Mouse (Mus musculus) forebrain, embryonic 15.5 days (tissue): ENCODE measurements around the gene Vwa2. TPM values are rescaled to one million over a fixed set of nuclear protein-coding genes. Genes with fewer than 3 reads are reported as not detected.

ENCODE experiments used
- ATAC-seq: fragments of 200-750 bp; cut with Nextera tagmentation; replicated peaks from 2 replicates; pipeline ENCODE4 v1.8.0; 2017; ENCODE audit warnings: mild to moderate bottlenecking, moderate TSS enrichment, moderate library complexity
- H3K27ac ChIP-seq: fragments of 300-500 bp; sonication (generic); replicated peaks from 2 replicates; pipeline ENCODE4 v1.5.1; 2015; ENCODE audit warnings: mild to moderate bottlenecking, inconsistent platforms
- H3K27me3 ChIP-seq: fragments of 300-500 bp; sonication (generic); 2 replicates; pipeline ENCODE4 v1.6.1; 2015; ENCODE audit warnings: inconsistent platforms
- H3K36me3 ChIP-seq: fragments of 300-500 bp; sonication (generic); 2 replicates; pipeline ENCODE4 v1.6.1; 2015; ENCODE audit warnings: mild to moderate bottlenecking, inconsistent platforms
- H3K4me1 ChIP-seq: fragments of 300-500 bp; sonication (generic); 2 replicates; pipeline ENCODE4 v1.6.1; 2015; ENCODE audit warnings: inconsistent platforms
- H3K4me2 ChIP-seq: fragments of 300-500 bp; sonication (generic); replicated peaks from 2 replicates; pipeline ENCODE4 v1.6.1; 2015; ENCODE audit warnings: mild to moderate bottlenecking, inconsistent platforms
- H3K4me3 ChIP-seq: fragments of 300-500 bp; sonication (generic); 2 replicates; pipeline ENCODE4 v1.5.1; 2015; ENCODE audit warnings: mild to moderate bottlenecking, inconsistent platforms
- H3K9ac ChIP-seq: fragments of 300-500 bp; sonication (generic); replicated peaks from 2 replicates; pipeline ENCODE4 v1.6.1; 2015; ENCODE audit warnings: mild to moderate bottlenecking, inconsistent platforms
- H3K9me3 ChIP-seq: fragments of 300-500 bp; sonication (generic); 2 replicates; pipeline ENCODE4 v1.6.1; 2016; ENCODE audit warnings: inconsistent platforms
- WGBS: fragments of 180-500 bp; shearing (Covaris S2); methylation state at CpG from one replicate; pipeline ENCODE4 v1.1.7; 2015; ENCODE audit warnings: mixed read lengths; 5-methylcytosine and 5-hydroxymethylcytosine counted together
- polyA plus RNA-seq: library from polyadenylated mRNA; unstranded; fragments of >200 nt; fragmentation: Nextera tagmentation; extraction: Ambion mirVana; gene quantifications from 2 replicates; pipeline ENCODE4 v1.2.1, GENCODE M21; 2015

The Vwa2 gene
- polyA plus RNA-seq, 1 experiment from 2014 or later: 0.28 TPM

- Histone ChIP-seq H3K27me3 (no peaks in the 10 kb centered on the region), H3K36me3 (no peaks in the 10 kb centered on the region), H3K9ac (no peak overlapping the region), H3K9me3 (no peaks in the 10 kb centered on the region), H3K4me3 (no peak overlapping the region), H3K4me1 (no peaks in the 10 kb centered on the region), H3K27ac (no peak overlapping the region), H3K4me2 (no peak overlapping the region)
- WGBS: 93% methylated on average over 5 of the region's 5 CpGs
- no peak for ATAC-seq
These were observed 63.9 kb downstream of the Vwa2 start for GRCm38 (mm10) chr19:56937911-56938310.

GRCm38 (mm10) chr19:56939826-56940225 lies 65.8 kb downstream of the Vwa2 start:
- H3K9me3 ChIP-seq: no peaks in the 10 kb centered on the region
- H3K4me2 ChIP-seq: no peak overlapping the region
- no peaks in the 10 kb centered on the region for H3K36me3 ChIP-seq
- no peak overlapping the region for H3K4me3 ChIP-seq
- H3K27ac ChIP-seq: no peak overlapping the region
- no peak for ATAC-seq
- H3K9ac ChIP-seq: no peak overlapping the region
- H3K4me1 ChIP-seq: no peaks in the 10 kb centered on the region
- 89% methylated on average over 9 of the region's 9 CpGs for WGBS
- H3K27me3 ChIP-seq: no peaks in the 10 kb centered on the region

DNA sequence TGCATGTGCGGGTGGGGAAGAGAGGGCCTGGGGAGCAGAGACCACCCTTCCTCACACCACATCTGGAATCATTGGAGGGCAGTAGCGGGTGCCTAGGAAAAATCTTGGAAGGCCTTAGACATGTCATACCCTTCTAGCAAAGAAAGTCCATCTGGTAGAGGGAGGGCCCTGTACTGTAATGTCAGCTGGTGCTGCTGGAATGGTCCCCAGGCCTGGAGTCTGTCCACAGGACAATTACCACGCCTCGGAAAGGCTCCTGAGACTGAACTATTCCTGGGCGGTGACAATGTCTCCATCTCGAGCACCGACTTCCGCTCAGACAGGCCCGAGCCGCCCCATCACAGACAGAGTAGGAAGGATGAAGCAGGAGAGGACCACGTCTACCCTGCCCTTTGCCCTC lies 66.5 kb downstream of the Vwa2 start:
- ATAC-seq: no peak
- H3K9me3 ChIP-seq: no peaks in the 10 kb centered on the region
- no peaks in the 10 kb centered on the region for H3K4me1 ChIP-seq
- no peak overlapping the region for H3K9ac ChIP-seq
- no peak overlapping the region for H3K4me3 ChIP-seq
- H3K27me3 ChIP-seq: no peaks in the 10 kb centered on the region
- no peak overlapping the region for H3K27ac ChIP-seq
- H3K4me2 ChIP-seq: no peak overlapping the region
- H3K36me3 ChIP-seq: no peaks in the 10 kb centered on the region
- WGBS: 89% methylated on average over 11 of the region's 11 CpGs

DNA sequence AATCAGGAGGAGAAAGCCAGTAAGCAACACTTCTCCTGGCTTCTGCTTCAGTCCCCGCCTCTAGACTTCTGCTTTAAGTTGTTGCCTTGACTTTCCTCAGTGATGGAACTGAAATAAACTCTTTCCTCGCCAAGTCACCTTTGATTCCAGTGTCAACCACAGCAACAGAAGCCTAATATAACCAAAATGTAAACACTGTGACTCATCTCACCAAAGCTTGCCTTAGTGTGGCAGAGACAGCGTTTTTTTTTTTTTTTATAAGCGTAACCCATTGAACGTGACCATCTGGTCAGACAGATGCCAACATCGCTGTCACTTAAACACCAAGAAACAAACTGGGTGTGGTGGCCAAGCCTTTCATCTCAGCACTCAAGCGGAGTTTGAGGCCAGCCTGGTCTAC lies 68.2 kb downstream of the Vwa2 start:
- Histone ChIP-seq H3K27ac (no peak overlapping the region), H3K9ac (no peak overlapping the region), H3K4me2 (no peak overlapping the region), H3K4me1 (no peaks in the 10 kb centered on the region), H3K27me3 (no peaks in the 10 kb centered on the region), H3K36me3 (no peaks in the 10 kb centered on the region), H3K4me3 (no peak overlapping the region), H3K9me3 (no peaks in the 10 kb centered on the region)
- 86% methylated on average over 7 of the region's 7 CpGs for WGBS
- ATAC-seq: no peak

DNA sequence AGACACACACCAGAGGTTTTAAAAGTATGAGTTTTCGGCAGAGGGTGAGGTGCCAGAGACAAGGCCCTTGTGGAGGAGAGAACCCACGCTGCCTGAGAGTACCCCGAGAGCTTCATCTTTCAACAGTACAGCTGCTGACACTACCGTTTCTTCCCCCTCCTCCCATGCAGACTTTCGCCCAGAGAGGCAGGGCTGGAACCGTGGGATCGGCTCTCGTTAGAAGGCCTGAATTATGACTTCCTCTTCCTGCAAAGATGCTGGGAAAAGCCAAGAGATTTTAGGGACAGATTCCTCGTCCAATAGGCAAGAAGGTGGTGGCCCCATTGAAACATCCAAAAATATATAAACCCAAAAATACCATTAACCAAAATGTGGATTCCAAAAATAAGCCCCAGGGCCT lies 70.2 kb downstream of the Vwa2 start:
- Histone ChIP-seq H3K4me1 (no peaks in the 10 kb centered on the region), H3K4me2 (no peak overlapping the region), H3K4me3 (no peak overlapping the region), H3K9me3 (no peaks in the 10 kb centered on the region), H3K27me3 (no peaks in the 10 kb centered on the region), H3K36me3 (no peaks in the 10 kb centered on the region), H3K9ac (no peak overlapping the region), H3K27ac (no peak overlapping the region)
- 86% methylated on average over 9 of the region's 9 CpGs for WGBS
- no peak for ATAC-seq

GRCm38 (mm10) chr19:56944826-56945225 lies 70.8 kb downstream of the Vwa2 start:
- H3K27ac ChIP-seq: no peak overlapping the region
- no peak for ATAC-seq
- no peak overlapping the region for H3K4me3 ChIP-seq
- H3K9me3 ChIP-seq: no peaks in the 10 kb centered on the region
- WGBS: 96% methylated on average over 3 of the region's 3 CpGs
- H3K9ac ChIP-seq: no peak overlapping the region
- H3K27me3 ChIP-seq: no peaks in the 10 kb centered on the region
- no peak overlapping the region for H3K4me2 ChIP-seq
- H3K4me1 ChIP-seq: no peaks in the 10 kb centered on the region
- H3K36me3 ChIP-seq: no peaks in the 10 kb centered on the region

DNA sequence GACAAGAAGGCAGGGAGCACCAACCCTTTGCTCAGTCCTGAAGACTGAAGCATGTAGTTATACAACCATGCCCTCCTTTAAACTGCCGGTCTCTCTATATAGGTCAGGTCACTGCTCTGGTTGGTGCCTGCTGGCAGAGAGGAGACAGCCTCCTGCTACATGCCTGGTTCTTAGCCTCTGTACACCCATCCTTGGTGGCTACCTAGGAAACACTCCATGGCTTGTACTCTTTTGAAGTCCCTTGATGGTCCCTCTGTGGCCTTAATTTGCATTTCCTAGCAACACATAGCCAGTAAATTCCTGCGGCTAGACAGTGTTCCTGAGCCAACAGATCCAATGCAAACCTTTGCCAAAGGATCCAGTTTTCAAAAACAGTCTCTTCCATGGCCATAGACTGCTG lies 71.6 kb downstream of the Vwa2 start:
- H3K9ac ChIP-seq: no peak overlapping the region
- WGBS: 75% methylated on average over 2 of the region's 2 CpGs
- H3K36me3 ChIP-seq: no peaks in the 10 kb centered on the region
- ATAC-seq: no peak
- H3K4me1 ChIP-seq: peaks cover under 1% of the 10 kb centered on the region; the same call in 1 of the 2 replicates
- H3K27me3 ChIP-seq: no peaks in the 10 kb centered on the region
- no peak overlapping the region for H3K27ac ChIP-seq
- H3K4me3 ChIP-seq: no peak overlapping the region
- H3K4me2 ChIP-seq: no peak overlapping the region
- no peaks in the 10 kb centered on the region for H3K9me3 ChIP-seq

DNA sequence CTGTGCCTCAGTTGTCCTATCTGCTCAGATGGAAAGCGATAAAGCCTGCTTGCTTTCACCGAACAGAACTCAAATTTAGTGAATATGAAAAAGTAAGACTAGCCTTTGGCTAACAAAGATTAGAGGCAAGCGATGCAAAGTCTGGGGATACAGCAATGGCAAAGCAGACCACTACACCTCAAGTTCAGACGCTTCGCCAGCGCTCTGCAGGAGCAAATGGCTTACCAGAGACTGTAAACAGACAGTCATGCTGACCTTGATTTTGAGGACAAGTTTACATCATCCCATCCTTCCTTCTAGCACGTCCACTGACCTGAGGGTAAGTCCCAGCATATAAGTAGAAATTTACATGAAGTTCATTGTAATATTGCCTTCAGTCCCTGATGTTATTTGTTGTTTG lies 72.2 kb downstream of the Vwa2 start:
- no peaks in the 10 kb centered on the region for H3K36me3 ChIP-seq
- H3K4me1 ChIP-seq: peaks cover 3% of the 10 kb centered on the region; the same call in 1 of the 2 replicates
- H3K27me3 ChIP-seq: no peaks in the 10 kb centered on the region
- no peaks in the 10 kb centered on the region for H3K9me3 ChIP-seq
- no peak overlapping the region for H3K4me2 ChIP-seq
- H3K9ac ChIP-seq: no peak overlapping the region
- H3K27ac ChIP-seq: no peak overlapping the region
- no peak for ATAC-seq
- WGBS: 92% methylated on average over 7 of the region's 7 CpGs
- no peak overlapping the region for H3K4me3 ChIP-seq

GRCm38 (mm10) chr19:56946727-56947126 lies 72.7 kb downstream of the Vwa2 start:
- Histone ChIP-seq H3K9ac (no peak overlapping the region), H3K4me3 (no peak overlapping the region), H3K36me3 (no peaks in the 10 kb centered on the region), H3K4me2 (no peak overlapping the region), H3K9me3 (no peaks in the 10 kb centered on the region), H3K27ac (no peak overlapping the region), H3K27me3 (no peaks in the 10 kb centered on the region), H3K4me1 (peaks cover 3% of the 10 kb centered on the region; the same call in 1 of the 2 replicates)
- WGBS: 91% methylated on average over 3 of the region's 3 CpGs
- ATAC-seq: no peak

DNA sequence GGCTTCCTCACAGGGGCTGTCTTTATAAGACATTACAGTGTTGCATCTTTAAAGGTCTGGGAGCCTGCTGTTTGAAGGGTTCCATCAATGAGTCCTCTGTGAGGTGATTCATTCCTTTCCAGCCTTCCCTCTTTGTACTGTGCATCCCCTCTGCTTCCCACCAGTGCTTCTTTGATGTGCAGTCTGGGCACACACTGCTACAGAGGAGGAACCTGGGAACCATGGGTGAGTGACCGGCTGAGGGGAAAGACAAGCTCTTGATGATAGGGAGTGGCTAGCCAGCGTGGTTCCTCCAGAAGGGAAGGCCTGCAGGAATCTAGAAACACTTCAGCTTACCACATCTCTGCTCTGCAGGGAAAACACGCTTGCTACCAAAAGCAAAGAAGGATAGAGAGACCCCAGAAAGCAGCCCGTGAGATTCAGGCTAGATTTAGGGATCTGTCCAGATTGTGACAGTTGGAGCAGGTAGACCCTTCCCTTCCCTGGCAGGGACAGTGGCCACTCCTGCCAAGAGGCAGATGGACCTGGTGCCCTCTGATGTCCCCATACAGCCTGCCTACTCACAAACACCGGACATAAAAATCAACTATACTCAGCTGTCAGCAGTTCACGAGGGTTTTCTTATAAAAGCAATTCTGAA lies 74.0 kb downstream of the Vwa2 start:
- ATAC-seq: no peak
- WGBS: 68% methylated on average over 6 of the region's 6 CpGs
- H3K27me3 ChIP-seq: no peaks in the 10 kb centered on the region

GRCm38 (mm10) chr19:56949868-56950267 lies 75.8 kb downstream of the Vwa2 start:
- no peak overlapping the region for H3K27ac ChIP-seq
- H3K4me1 ChIP-seq: peaks cover 3% of the 10 kb centered on the region; the same call in 1 of the 2 replicates
- no peak overlapping the region for H3K9ac ChIP-seq
- H3K36me3 ChIP-seq: no peaks in the 10 kb centered on the region
- no peaks in the 10 kb centered on the region for H3K27me3 ChIP-seq
- H3K9me3 ChIP-seq: no peaks in the 10 kb centered on the region
- no peak overlapping the region for H3K4me3 ChIP-seq
- WGBS: 80% methylated on average over 8 of the region's 8 CpGs
- no peak for ATAC-seq
- H3K4me2 ChIP-seq: no peak overlapping the region

More for the DNA sequence above, 74.0 kb downstream of the Vwa2 start:
- H3K4me1 ChIP-seq: peaks cover 3% of the 10 kb centered on the region; the same call in 1 of the 2 replicates
- no peaks in the 10 kb centered on the region for H3K36me3 ChIP-seq
- H3K4me3 ChIP-seq: no peak overlapping the region
- no peak overlapping the region for H3K27ac ChIP-seq
- H3K4me2 ChIP-seq: no peak overlapping the region
- H3K9ac ChIP-seq: no peak overlapping the region
- H3K9me3 ChIP-seq: no peaks in the 10 kb centered on the region

- H3K4me1 ChIP-seq: peaks cover 3% of the 10 kb centered on the region; the same call in 1 of the 2 replicates
- no peaks in the 10 kb centered on the region for H3K9me3 ChIP-seq
- 73% methylated on average over 7 of the region's 7 CpGs for WGBS
- H3K36me3 ChIP-seq: no peaks in the 10 kb centered on the region
- no peak overlapping the region for H3K4me2 ChIP-seq
- no peaks in the 10 kb centered on the region for H3K27me3 ChIP-seq
- no peak overlapping the region for H3K4me3 ChIP-seq
- no peak overlapping the region for H3K9ac ChIP-seq
- no peak overlapping the region for H3K27ac ChIP-seq
- no peak for ATAC-seq
These were observed 76.8 kb downstream of the Vwa2 start for GRCm38 (mm10) chr19:56950818-56951217.

DNA sequence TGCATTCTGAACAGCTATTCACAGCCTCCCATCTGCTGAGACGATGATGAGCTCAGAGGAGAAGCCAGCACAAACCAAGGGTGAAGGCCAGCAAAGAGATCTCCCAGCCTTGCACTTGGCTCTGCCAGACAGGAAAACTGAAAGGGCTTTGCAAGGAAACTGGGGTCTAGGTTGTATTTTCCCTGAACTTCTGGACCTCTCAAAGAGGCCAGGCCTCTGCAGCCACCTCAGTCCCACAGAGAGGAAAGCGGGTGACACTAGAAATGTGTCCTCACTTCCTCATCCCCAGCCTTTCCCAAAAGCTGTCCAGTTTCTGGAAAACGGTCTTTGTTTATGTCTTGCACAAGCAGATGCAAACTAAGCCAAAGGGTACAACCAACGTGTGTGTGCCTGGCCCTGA lies 79.8 kb downstream of the Vwa2 start:
- H3K36me3 ChIP-seq: no peaks in the 10 kb centered on the region
- H3K27me3 ChIP-seq: no peaks in the 10 kb centered on the region
- WGBS: 85% methylated on average over 4 of the region's 4 CpGs
- H3K4me1 ChIP-seq: peaks cover 3% of the 10 kb centered on the region; the same call in 1 of the 2 replicates
- ATAC-seq: no peak
- H3K4me2 ChIP-seq: no peak overlapping the region
- no peak overlapping the region for H3K4me3 ChIP-seq
- H3K9me3 ChIP-seq: no peaks in the 10 kb centered on the region
- no peak overlapping the region for H3K27ac ChIP-seq
- H3K9ac ChIP-seq: no peak overlapping the region
